Mouse (Mus musculus) spleen, adult 2 months (tissue): Measurements from ENCODE around the gene Utp18.

Experiments used
- CTCF ChIP-seq: fragments of 200-500 bp; IDR thresholded peaks from 2 replicates; pipeline ENCODE4 v1.5.1; 2011; ENCODE audit warnings: mild to moderate bottlenecking, inconsistent platforms; ENCODE audit not compliant: insufficient read depth, insufficient read length, insufficient replicate concordance; ENCODE audit errors: extremely low read depth
- POLR2A ChIP-seq: fragments of 200-500 bp; IDR thresholded peaks from 2 replicates; pipeline ENCODE4 v1.6.1; 2011; ENCODE audit warnings: low read depth, low read length, inconsistent platforms

- TF ChIP-seq CTCF (no peak), POLR2A (no peak)
Observed at GRCm38 (mm10) chr11:93906834-93907233, 21.3 kb upstream of the Utp18 start.
